Mouse (Mus musculus): ENCODE data around the gene Map2k3. TPM values are rescaled to one million over a fixed set of nuclear protein-coding genes. Genes with fewer than 3 reads are reported as not detected.
A peak's percentile ranks its signal among the peaks of the same experiment; 100 is the strongest.

Gene Map2k3
- polyA plus RNA-seq, 1 experiment from 2014 or later, result 86.4 TPM

GRCm38 (mm10) chr11:60942263-60943015 is 10.6 kb downstream of the Map2k3 start:
- TF ChIP-seq CTCF (IDR thresholded peaks at IDR 0.05; ENCODE audit: low read depth), result no peak
- Histone ChIP-seq H3K27me3 (replicated peaks; ENCODE audit: control insufficient read depth, insufficient read depth, low read length) (no peaks in the 10 kb centered on the region), H3K4me1 (replicated peaks; ENCODE audit: control insufficient read depth, insufficient read depth, low read length) (peaks cover 25% of the 10 kb centered on the region), H3K36me3 (ENCODE audit: control insufficient read depth, insufficient read depth) (peaks cover 48% of the 10 kb centered on the region), H3K4me2 (replicated peaks; ENCODE audit: low read depth) (peak overlapping the region; percentile 52), H3K9me3 (ENCODE audit: control insufficient read depth) (no peaks in the 10 kb centered on the region), H3K27ac (ENCODE audit: low read depth, low read length) (peak overlapping the region; percentile 74), H3K4me3 (ENCODE audit: low read depth, low read length) (peak overlapping the region; percentile 13), H3K9ac (ENCODE audit: low read depth, low read length) (peak overlapping the region; percentile 8; the same call in 1 of the 2 replicates)
- peak; percentile 75 for ATAC-seq
- 48% methylated on average over 9 of the region's 9 CpGs for WGBS

DNA sequence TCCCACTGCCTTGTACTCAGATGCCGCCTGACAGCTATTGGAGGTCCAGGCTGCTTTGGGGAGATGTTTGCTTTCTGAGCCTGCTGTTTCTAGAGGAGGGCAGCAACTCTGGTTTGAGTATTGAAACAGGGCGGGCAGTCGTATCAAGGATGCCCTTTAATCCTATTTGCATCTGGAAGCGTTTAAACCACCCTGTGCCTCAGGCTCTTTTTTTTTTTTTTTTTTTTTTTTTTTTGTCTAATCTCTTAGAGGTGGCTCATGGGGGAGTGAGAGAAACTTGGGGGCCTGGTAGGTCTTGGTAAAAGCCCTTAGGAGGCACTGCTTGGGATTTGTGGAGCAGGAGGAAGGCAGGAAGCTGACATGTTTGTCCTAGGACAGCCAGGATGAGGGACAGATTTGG is 13.2 kb downstream of the Map2k3 start:
- H3K9ac ChIP-seq (ENCODE audit: low read depth, low read length), result no peak overlapping the region
- no peak for TF ChIP-seq CTCF (IDR thresholded peaks at IDR 0.05; ENCODE audit: low read depth)
- no peak for ATAC-seq
- WGBS, result 80% methylated on average over 4 of the region's 4 CpGs
- H3K36me3 ChIP-seq (ENCODE audit: control insufficient read depth, insufficient read depth), result peaks cover 72% of the 10 kb centered on the region
- H3K27ac ChIP-seq (ENCODE audit: low read depth, low read length), result no peak overlapping the region
- peaks cover 12% of the 10 kb centered on the region for H3K4me1 ChIP-seq (replicated peaks; ENCODE audit: control insufficient read depth, insufficient read depth, low read length)
- H3K4me3 ChIP-seq (ENCODE audit: low read depth, low read length), result no peak overlapping the region
- no peak overlapping the region for H3K4me2 ChIP-seq (replicated peaks; ENCODE audit: low read depth)
- H3K9me3 ChIP-seq (ENCODE audit: control insufficient read depth), result no peaks in the 10 kb centered on the region
- no peaks in the 10 kb centered on the region for H3K27me3 ChIP-seq (replicated peaks; ENCODE audit: control insufficient read depth, insufficient read depth, low read length)

DNA sequence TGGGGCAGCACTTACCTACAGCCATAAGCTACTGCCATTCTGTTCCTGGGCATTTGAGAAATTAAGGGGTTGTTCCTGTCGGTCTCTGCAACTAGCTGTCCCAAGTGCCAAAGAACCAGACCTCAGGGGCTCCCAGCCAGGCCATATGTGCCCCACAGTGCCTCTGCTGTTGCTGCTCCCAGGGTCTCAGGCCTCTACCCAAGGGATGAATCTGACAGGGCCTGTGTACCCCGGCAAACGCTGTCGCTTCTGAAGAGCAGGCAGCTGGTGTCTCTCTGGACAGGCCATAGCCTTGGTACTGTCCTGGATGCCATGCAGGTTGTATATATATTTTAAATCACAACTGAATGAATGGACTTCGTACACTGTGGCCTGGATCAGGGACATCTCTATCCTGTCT is 20.1 kb downstream of the Map2k3 start:
- WGBS, result 94% methylated on average over 5 of the region's 5 CpGs

GRCm38 (mm10) chr11:60952362-60952761 is 20.5 kb downstream of the Map2k3 start:
- H3K4me1 ChIP-seq (replicated peaks; ENCODE audit: control insufficient read depth, insufficient read depth, low read length), result no peaks in the 10 kb centered on the region
- no peak overlapping the region for H3K27ac ChIP-seq (ENCODE audit: low read depth, low read length)
- H3K4me2 ChIP-seq (replicated peaks; ENCODE audit: low read depth), result no peak overlapping the region
- 79% methylated on average over 3 of the region's 3 CpGs for WGBS
- no peak overlapping the region for H3K4me3 ChIP-seq (ENCODE audit: low read depth, low read length)
- no peaks in the 10 kb centered on the region for H3K27me3 ChIP-seq (replicated peaks; ENCODE audit: control insufficient read depth, insufficient read depth, low read length)
- H3K36me3 ChIP-seq (ENCODE audit: control insufficient read depth, insufficient read depth), result peaks cover 54% of the 10 kb centered on the region
- no peak for ATAC-seq
- H3K9ac ChIP-seq (ENCODE audit: low read depth, low read length), result no peak overlapping the region
- H3K9me3 ChIP-seq (ENCODE audit: control insufficient read depth), result no peaks in the 10 kb centered on the region
- TF ChIP-seq CTCF (IDR thresholded peaks at IDR 0.05; ENCODE audit: low read depth), result no peak

More for the DNA sequence above, 20.1 kb downstream of the Map2k3 start:
- H3K4me2 ChIP-seq (replicated peaks; ENCODE audit: low read depth), result no peak overlapping the region
- no peak overlapping the region for H3K27ac ChIP-seq (ENCODE audit: low read depth, low read length)
- H3K4me3 ChIP-seq (ENCODE audit: low read depth, low read length), result no peak overlapping the region
- no peak for ATAC-seq
- TF ChIP-seq CTCF (IDR thresholded peaks at IDR 0.05; ENCODE audit: low read depth), result no peak
- H3K4me1 ChIP-seq (replicated peaks; ENCODE audit: control insufficient read depth, insufficient read depth, low read length), result no peaks in the 10 kb centered on the region
- no peaks in the 10 kb centered on the region for H3K27me3 ChIP-seq (replicated peaks; ENCODE audit: control insufficient read depth, insufficient read depth, low read length)
- H3K9ac ChIP-seq (ENCODE audit: low read depth, low read length), result no peak overlapping the region
- H3K36me3 ChIP-seq (ENCODE audit: control insufficient read depth, insufficient read depth), result peaks cover 59% of the 10 kb centered on the region
- no peaks in the 10 kb centered on the region for H3K9me3 ChIP-seq (ENCODE audit: control insufficient read depth)

GRCm38 (mm10) chr11:60952986-60953385 is 21.2 kb downstream of the Map2k3 start:
- 89% methylated on average over 6 of the region's 6 CpGs for WGBS
- ATAC-seq, result no peak
- H3K4me1 ChIP-seq (replicated peaks; ENCODE audit: control insufficient read depth, insufficient read depth, low read length), result no peaks in the 10 kb centered on the region
- H3K9me3 ChIP-seq (ENCODE audit: control insufficient read depth), result no peaks in the 10 kb centered on the region
- H3K4me3 ChIP-seq (ENCODE audit: low read depth, low read length), result no peak overlapping the region
- no peak overlapping the region for H3K4me2 ChIP-seq (replicated peaks; ENCODE audit: low read depth)
- H3K36me3 ChIP-seq (ENCODE audit: control insufficient read depth, insufficient read depth), result peaks cover 48% of the 10 kb centered on the region
- no peak overlapping the region for H3K9ac ChIP-seq (ENCODE audit: low read depth, low read length)
- H3K27me3 ChIP-seq (replicated peaks; ENCODE audit: control insufficient read depth, insufficient read depth, low read length), result no peaks in the 10 kb centered on the region
- no peak for TF ChIP-seq CTCF (IDR thresholded peaks at IDR 0.05; ENCODE audit: low read depth)
- no peak overlapping the region for H3K27ac ChIP-seq (ENCODE audit: low read depth, low read length)

DNA sequence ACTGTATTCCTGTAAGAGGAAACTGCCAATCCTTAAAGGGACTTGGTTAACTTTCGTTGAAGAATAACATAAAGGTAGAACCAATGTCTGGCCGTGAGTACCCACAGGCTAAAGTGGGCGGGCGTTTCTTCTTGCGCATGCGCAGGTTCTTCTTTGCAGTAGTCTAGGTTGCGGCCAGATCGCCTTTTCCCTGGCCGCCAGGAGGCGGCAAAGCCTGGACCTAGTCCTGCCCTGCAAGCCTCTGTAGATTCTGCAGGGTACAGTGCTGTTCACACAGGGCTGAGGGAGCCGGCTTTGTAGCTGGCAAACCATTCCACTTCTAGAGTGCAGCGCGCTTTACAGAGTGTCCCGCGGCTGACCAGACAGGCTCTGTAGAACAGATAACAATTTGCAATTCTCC is 22.0 kb downstream of the Map2k3 start:
- Histone ChIP-seq H3K4me3 (ENCODE audit: low read depth, low read length) (no peak overlapping the region), H3K27ac (ENCODE audit: low read depth, low read length) (no peak overlapping the region), H3K4me1 (replicated peaks; ENCODE audit: control insufficient read depth, insufficient read depth, low read length) (no peaks in the 10 kb centered on the region), H3K27me3 (replicated peaks; ENCODE audit: control insufficient read depth, insufficient read depth, low read length) (no peaks in the 10 kb centered on the region), H3K9ac (ENCODE audit: low read depth, low read length) (no peak overlapping the region), H3K4me2 (replicated peaks; ENCODE audit: low read depth) (peak overlapping the region; percentile 25; the same call in 1 of the 2 replicates), H3K36me3 (ENCODE audit: control insufficient read depth, insufficient read depth) (peaks cover 41% of the 10 kb centered on the region), H3K9me3 (ENCODE audit: control insufficient read depth) (no peaks in the 10 kb centered on the region)
- ATAC-seq, result peak; percentile 82
- 5% methylated on average over 15 of the region's 15 CpGs for WGBS
- TF ChIP-seq CTCF (IDR thresholded peaks at IDR 0.05; ENCODE audit: low read depth), result peak; percentile 94
